ENCODE assay signal across 9 mouse cellular contexts in the genomic region with DNA sequence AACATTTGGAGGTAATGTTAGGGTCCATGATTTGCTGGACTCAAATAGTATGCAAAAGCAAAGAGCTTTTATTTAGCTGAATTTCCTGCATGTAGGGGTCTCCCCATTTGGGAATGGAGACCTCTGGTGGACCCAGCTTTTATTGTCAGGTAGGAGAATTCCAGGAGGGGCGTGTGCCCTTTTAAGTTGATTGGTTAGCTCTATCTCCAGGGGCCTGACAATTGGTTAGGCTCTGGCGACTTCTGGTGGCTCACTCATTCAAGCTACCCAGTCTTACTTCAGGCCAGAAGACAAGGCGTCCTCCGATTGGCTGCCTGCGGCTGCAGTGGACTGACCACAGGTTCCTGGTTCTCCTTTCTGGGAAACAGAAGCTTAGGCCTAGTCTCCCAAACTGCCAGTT. TPM values are rescaled to one million over a fixed set of nuclear protein-coding genes. Genes with fewer than 3 reads are reported as not detected.
DNase-seq lines count a peak whose midpoint lies in the region; ATAC-seq and TF ChIP-seq lines count a peak whose summit lies in the region.
"Had no signal": no experiment of that assay in that cellular context is flagged by ENCODE, and none has a peak within 500 bp of the region (broad histone marks: within the 10 kb centered on the region; RNA-seq: fewer than 3 reads in every experiment).

No protein-coding gene starts in this region.

- peak; percentile 74 for ATAC-seq in lung, embryonic 16.5 days (ENCODE audit: low read depth)
- ATAC-seq in forebrain, embryonic 15.5 days (replicated peaks), result peak; percentile 41; the same call in 1 of the 2 replicates
- 0 out of 2 replicates have a peak, but pooled peaks have one; percentile 20 for ATAC-seq in midbrain, embryonic 13.5 days

- no peak for DNase-seq in lung, adult 2 months
- peak; percentile 36 for DNase-seq in kidney, postnatal 10 days
- DNase-seq in frontal cortex, postnatal 14 days (ENCODE audit: low spot score in 2 of 2), result no peak
- DNase-seq in T-cell, adult 2 months (ENCODE audit: low spot score), result no peak
- DNase-seq in urinary bladder, adult 2 months (ENCODE audit: low spot score), result no peak

- no peaks in the 10 kb centered on the region for H3K36me3 ChIP-seq in lung, embryonic 16.5 days (ENCODE audit: control insufficient read depth, insufficient read depth, low read length)
- H3K36me3 ChIP-seq in forebrain, embryonic 15.5 days, result no peaks in the 10 kb centered on the region
- H3K36me3 ChIP-seq in midbrain, embryonic 13.5 days, result no peaks in the 10 kb centered on the region
- H3K36me3 ChIP-seq: neural tube, embryonic 12.5 days had no signal

- TF ChIP-seq POLR2A in lung, adult 2 months (IDR thresholded peaks at IDR 0.05; ENCODE audit: borderline replicate concordance, extremely low read depth, low read depth, low read length), result no peak

- no peaks in the 10 kb centered on the region for H3K9me3 ChIP-seq in lung, embryonic 16.5 days (ENCODE audit: control insufficient read depth, low read length)
- H3K9me3 ChIP-seq in forebrain, embryonic 15.5 days, result no peaks in the 10 kb centered on the region
- H3K9me3 ChIP-seq in midbrain, embryonic 13.5 days, result no peaks in the 10 kb centered on the region
- H3K9me3 ChIP-seq: neural tube, embryonic 12.5 days had no signal

- 49% methylated on average over 5 of the region's 5 CpGs for WGBS in lung, embryonic 16.5 days
- 65% methylated on average over 5 of the region's 5 CpGs for WGBS in lung, adult 2 months
- 44% methylated on average over 5 of the region's 5 CpGs for WGBS in forebrain, embryonic 15.5 days
- WGBS in midbrain, embryonic 13.5 days, result 36% methylated on average over 5 of the region's 5 CpGs

- no peak overlapping the region for H3K4me2 ChIP-seq in lung, embryonic 16.5 days (ENCODE audit: low read depth, low read length)
- no peak overlapping the region for H3K4me2 ChIP-seq in forebrain, embryonic 15.5 days (replicated peaks)
- no peak overlapping the region for H3K4me2 ChIP-seq in midbrain, embryonic 13.5 days (replicated peaks)
- H3K4me2 ChIP-seq: neural tube, embryonic 12.5 days had no signal

- H3K27me3 ChIP-seq in lung, embryonic 16.5 days (ENCODE audit: control insufficient read depth, insufficient read depth, low read depth, low read length), result no peaks in the 10 kb centered on the region
- no peaks in the 10 kb centered on the region for H3K27me3 ChIP-seq in forebrain, embryonic 15.5 days
- H3K27me3 ChIP-seq in midbrain, embryonic 13.5 days, result no peaks in the 10 kb centered on the region
- H3K27me3 ChIP-seq: neural tube, embryonic 12.5 days had no signal

- H3K4me3 ChIP-seq in lung, embryonic 16.5 days (ENCODE audit: low read length), result no peak overlapping the region
- no peak overlapping the region for H3K4me3 ChIP-seq in lung, adult 2 months (replicated peaks; ENCODE audit: extremely low read depth, low read depth, low read length)
- no peak overlapping the region for H3K4me3 ChIP-seq in forebrain, embryonic 15.5 days
- no peak overlapping the region for H3K4me3 ChIP-seq in midbrain, embryonic 13.5 days (replicated peaks)
- H3K4me3 ChIP-seq: neural tube, embryonic 12.5 days had no signal

- peaks cover 4% of the 10 kb centered on the region for H3K4me1 ChIP-seq in lung, embryonic 16.5 days (replicated peaks; ENCODE audit: control insufficient read depth, insufficient read depth, low read length)
- peaks cover 3% of the 10 kb centered on the region for H3K4me1 ChIP-seq in lung, adult 2 months (ENCODE audit: control insufficient read depth, insufficient read depth, low read length)
- peaks cover 6% of the 10 kb centered on the region for H3K4me1 ChIP-seq in forebrain, embryonic 15.5 days
- H3K4me1 ChIP-seq in midbrain, embryonic 13.5 days (replicated peaks), result peaks cover 9% of the 10 kb centered on the region
- H3K4me1 ChIP-seq: neural tube, embryonic 12.5 days had no signal

- TF ChIP-seq CTCF in lung, adult 2 months (IDR thresholded peaks at IDR 0.05; ENCODE audit: insufficient read depth, low read length), result no peak

- no peak overlapping the region for H3K27ac ChIP-seq in lung, embryonic 16.5 days (ENCODE audit: low read length)
- H3K27ac ChIP-seq in forebrain, embryonic 15.5 days (replicated peaks), result no peak overlapping the region
- H3K27ac ChIP-seq in midbrain, embryonic 13.5 days, result no peak overlapping the region
- H3K27ac ChIP-seq: neural tube, embryonic 12.5 days had no signal

- H3K9ac ChIP-seq in lung, embryonic 16.5 days (ENCODE audit: low read length), result no peak overlapping the region
- no peak overlapping the region for H3K9ac ChIP-seq in forebrain, embryonic 15.5 days (replicated peaks)
- no peak overlapping the region for H3K9ac ChIP-seq in midbrain, embryonic 13.5 days (replicated peaks)
- H3K9ac ChIP-seq: neural tube, embryonic 12.5 days had no signal

RNA-seq across cellular contexts. Expression of a gene that starts 28.3 kb away (rescaled TPM):
- 37.3 and 38.6 TPM in 2 replicates for polyA plus RNA-seq in lung, embryonic 16.5 days (2015; fragmentation: Nextera tagmentation; extraction: Ambion mirVana)
- 4.4 and 4.8 TPM in 2 replicates for polyA plus RNA-seq in lung, adult 2 months (2012; rRNA removed)
- polyA plus RNA-seq in forebrain, embryonic 15.5 days (2015; fragmentation: Nextera tagmentation; extraction: Ambion mirVana), result 41.0 and 42.1 TPM in 2 replicates
- 36.5 and 38.6 TPM in 2 replicates for polyA plus RNA-seq in midbrain, embryonic 13.5 days (2015; fragmentation: Nextera tagmentation; extraction: Ambion mirVana)
- polyA plus RNA-seq in urinary bladder, adult 2 months (2012; rRNA removed), result 5.9 and 7.9 TPM in 2 replicates

RNA-seq across cellular contexts. Expression of a gene that starts 28.6 kb away (rescaled TPM):
- 15.4 and 16.0 TPM in 2 replicates for polyA plus RNA-seq in lung, embryonic 16.5 days (2015; fragmentation: Nextera tagmentation; extraction: Ambion mirVana)
- polyA plus RNA-seq in lung, adult 2 months (2012; rRNA removed), result 2.9 and 6.1 TPM in 2 replicates
- polyA plus RNA-seq in forebrain, embryonic 15.5 days (2015; fragmentation: Nextera tagmentation; extraction: Ambion mirVana), result 14.7 and 16.5 TPM in 2 replicates
- polyA plus RNA-seq in midbrain, embryonic 13.5 days (2015; fragmentation: Nextera tagmentation; extraction: Ambion mirVana), result 13.4 and 15.8 TPM in 2 replicates
- polyA plus RNA-seq in urinary bladder, adult 2 months (2012; rRNA removed), result 8.5 and 10.2 TPM in 2 replicates

Comparison
In these comparisons a context has a peak if more than half of its experiments do, and no peak if none do; other contexts are left out.
1. ATAC-seq: peak in every context shown above with its lines; median percentile 74 in lung, embryonic 16.5 days; 41 in forebrain, embryonic 15.5 days; 20 in midbrain, embryonic 13.5 days.